Mouse (Mus musculus) kidney, adult 11 months (tissue): ENCODE measurements around the gene Zkscan8.
"Not testable (repeated sequence)": the region's sequence is repeated elsewhere in the genome, so short reads cannot be mapped to it uniquely, and the experiment has no call there.

Experiments used
- DNase-seq: peaks from one replicate; pipeline ENCODE4 v3.0.0; 2022

Zkscan8 gene

GRCm38 (mm10) chr13:21530781-21531201 lies at the start of gene Zkscan8:
Gene Zkscan8 (minus strand): TSS chr13:21531120.
- DNase-seq: peak; percentile 88

- DNase-seq: no peak
These were observed 28.9 kb upstream of the Zkscan8 start, which contains the start of gene Olfr1535 for GRCm38 (mm10) chr13:21559793-21560192. Gene Olfr1535 (minus strand): TSS chr13:21559893.

GRCm38 (mm10) chr13:21550416-21551110 lies 19.6 kb upstream of the Zkscan8 start:
- DNase-seq: no peak

- DNase-seq: no peak
These were observed 18.6 kb upstream of the Zkscan8 start for GRCm38 (mm10) chr13:21549487-21549886.

DNA sequence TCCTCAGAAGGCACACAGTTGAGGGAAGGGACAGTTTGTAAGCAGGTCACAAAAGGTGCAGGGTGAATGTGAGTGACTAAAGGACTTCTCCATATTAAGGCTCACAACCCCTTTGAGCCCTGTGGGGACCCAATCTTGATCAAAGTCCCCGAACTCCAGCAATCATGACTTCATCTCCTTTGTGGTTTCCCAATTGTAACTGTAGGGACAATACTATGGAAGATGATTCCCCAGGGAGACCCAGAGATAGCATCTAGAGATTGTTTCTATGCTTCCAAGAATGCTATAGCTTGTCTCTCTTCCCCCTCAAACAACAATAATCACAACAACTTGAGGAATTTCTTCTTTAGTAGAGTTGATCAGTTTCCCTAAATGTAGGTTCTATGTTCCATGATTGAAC lies 11.8 kb upstream of the Zkscan8 start, which contains the start of gene Olfr1366:
Gene Olfr1366 (minus strand): TSS at position 101 of the 400 bp plus-strand sequence.
- no peak for DNase-seq

DNA sequence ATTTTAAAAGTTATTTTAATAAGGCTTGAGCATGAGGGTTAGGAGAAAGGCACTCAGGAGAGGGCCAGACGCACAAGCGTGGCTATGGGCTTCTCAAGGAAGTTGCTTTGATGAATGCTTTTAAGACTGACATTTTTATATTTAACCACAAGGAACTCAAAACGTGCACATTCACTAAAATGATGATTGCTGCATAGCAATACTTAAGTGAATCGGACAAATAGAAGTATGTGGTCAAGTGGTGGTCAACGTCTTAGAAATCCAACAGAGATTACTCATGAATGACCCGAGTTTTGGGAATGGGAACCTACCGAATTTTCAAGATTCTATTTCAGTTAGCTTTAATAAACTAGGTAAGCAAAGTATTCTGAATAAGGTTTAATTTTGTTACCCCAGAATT lies 784 bp downstream of the Zkscan8 start:
- no peak for DNase-seq

GRCm38 (mm10) chr13:21506221-21506649 lies 24.7 kb downstream of the Zkscan8 start:
- DNase-seq: peak; percentile 78

DNA sequence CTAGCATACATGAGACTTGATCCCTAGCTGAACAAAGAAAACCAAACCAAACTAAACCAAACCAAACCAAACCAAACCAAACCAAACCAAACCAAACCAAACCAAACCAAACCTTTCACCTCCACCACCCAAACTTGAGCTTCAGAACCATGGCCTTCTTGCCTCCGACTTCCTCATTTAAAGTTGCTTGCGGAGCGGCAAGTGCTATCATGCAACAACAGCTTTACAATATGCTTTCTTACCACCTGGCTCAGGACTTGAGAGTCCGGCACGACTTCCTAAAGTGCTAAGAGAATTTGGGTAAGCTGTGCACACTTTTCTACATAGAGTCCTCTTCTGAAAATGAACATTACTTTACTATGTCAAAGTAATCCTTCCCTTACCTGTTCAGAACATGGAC lies 28.6 kb downstream of the Zkscan8 start:
- DNase-seq: no peak

DNA sequence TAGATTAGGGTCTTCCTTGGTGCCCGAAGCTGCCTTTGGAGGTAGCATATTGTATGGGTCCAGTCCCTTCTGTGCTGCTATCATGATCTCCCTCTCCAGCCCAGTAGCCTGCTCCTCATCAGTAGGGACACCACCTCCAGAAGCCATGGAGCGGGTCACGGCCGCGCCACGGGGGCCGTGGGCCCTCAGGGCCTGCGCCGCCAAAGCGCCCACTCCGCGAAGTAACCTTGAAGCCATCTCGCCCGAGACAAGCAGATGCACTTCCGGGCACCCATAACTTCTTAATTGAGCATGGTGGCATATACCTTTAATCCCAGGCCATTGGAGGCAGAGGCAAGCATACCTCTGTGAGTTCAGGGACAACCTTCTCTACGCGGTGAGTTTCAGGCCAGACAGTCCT lies 29.7 kb downstream of the Zkscan8 start, which contains the start of gene Gm11273:
Gene Gm11273 (minus strand): TSS at position 237 of the 400 bp plus-strand sequence.
- DNase-seq: not testable (repeated sequence)

DNA sequence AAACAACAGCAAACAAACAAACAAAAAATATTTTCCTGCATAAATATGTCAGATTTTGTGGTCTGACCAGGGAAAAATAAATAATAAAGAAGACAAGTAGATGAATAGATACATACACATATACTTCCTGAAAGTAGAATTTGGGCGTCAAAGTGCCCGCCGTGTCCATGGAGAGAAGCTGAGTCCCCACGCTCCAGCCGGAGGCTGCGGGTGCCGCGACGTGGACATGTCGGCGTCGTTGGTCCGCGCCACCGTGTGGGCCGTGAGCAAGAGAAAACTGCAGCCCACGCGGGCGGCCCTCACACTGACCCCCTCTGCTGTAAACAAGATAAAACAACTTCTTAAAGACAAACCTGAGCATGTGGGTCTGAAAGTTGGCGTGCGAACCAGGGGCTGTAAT lies 35.8 kb downstream of the Zkscan8 start, which contains the start of gene AK157302:
Gene AK157302 (plus strand): TSS at position 144 of the 400 bp plus-strand sequence.
- DNase-seq: no peak

GRCm38 (mm10) chr13:21492847-21493246 lies 38.1 kb downstream of the Zkscan8 start:
- DNase-seq: no peak

- no peak for DNase-seq
These were observed 44.0 kb downstream of the Zkscan8 start for GRCm38 (mm10) chr13:21486881-21487280.

- DNase-seq: peak; percentile 51
These were observed 51.9 kb downstream of the Zkscan8 start, which contains the start of the genes Zkscan4 and Gm10065 for GRCm38 (mm10) chr13:21478759-21479670. Gene Zkscan4 (plus strand): TSS chr13:21478907. Gene Gm10065 (minus strand): TSS chr13:21479441.

GRCm38 (mm10) chr13:21472427-21472826 lies 58.5 kb downstream of the Zkscan8 start:
- DNase-seq: no peak

- no peak for DNase-seq
These were observed 61.8 kb downstream of the Zkscan8 start for GRCm38 (mm10) chr13:21469097-21469496.

- DNase-seq: peak; percentile 73
These were observed 62.6 kb downstream of the Zkscan8 start, which contains the start of gene Nkapl for GRCm38 (mm10) chr13:21468061-21469019. Gene Nkapl (minus strand): TSS chr13:21468509.

DNA sequence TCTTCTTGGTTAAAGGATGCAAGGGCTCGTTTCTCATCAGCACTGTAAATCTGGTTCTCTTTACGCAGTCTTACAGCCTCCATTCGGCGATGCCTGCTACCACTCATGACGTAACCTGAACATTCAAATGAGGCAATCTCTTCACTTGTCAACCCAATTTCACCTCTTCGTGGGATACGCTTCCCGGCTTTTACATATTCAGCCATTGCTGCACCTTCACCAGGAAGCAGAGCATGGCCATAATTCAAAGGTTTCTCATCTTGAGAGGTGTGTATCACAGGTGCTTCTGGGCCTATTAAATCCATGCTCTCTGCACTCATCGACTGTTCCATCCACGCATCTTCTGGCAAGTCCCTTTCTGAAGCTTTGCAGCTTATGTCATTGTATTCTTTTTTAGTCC lies 63.6 kb downstream of the Zkscan8 start:
- DNase-seq: no peak
